Mouse (Mus musculus): ENCODE data around the gene Mgat4b.

DNA sequence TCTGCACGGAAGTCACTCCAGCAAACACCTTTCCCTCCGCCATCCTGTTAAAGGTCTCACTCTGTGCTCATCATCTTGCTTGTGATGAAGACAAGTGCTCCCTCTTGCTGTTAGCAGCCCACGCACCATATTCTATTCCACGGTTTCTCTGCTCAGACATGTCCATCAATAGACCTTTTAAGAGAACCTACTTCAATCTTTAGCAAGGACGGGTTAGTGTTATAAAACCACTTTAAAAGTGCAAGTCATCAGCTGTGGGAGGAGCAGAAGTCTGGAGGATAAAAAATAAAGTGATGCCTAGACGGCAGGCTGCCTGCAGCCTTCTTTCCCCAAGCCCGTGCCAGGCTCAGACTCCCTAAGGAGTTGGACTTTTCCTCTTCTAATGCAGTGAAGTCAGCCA, 45.9 kb downstream of the Mgat4b start:
- no peak for TF ChIP-seq E2F4 (IDR thresholded peaks at IDR 0.05; ENCODE audit: insufficient read depth)
- TF ChIP-seq MAX (IDR thresholded peaks at IDR 0.05; ENCODE audit: low read depth), result no peak
- no peak for TF ChIP-seq TCF12 (IDR thresholded peaks at IDR 0.05; ENCODE audit: insufficient read depth, poor library complexity, severe bottlenecking)
- TF ChIP-seq POLR2A (IDR thresholded peaks at IDR 0.05; ENCODE audit: insufficient read length, low read depth), result no peak
- TF ChIP-seq POLR2AphosphoS2 (IDR thresholded peaks at IDR 0.05; ENCODE audit: insufficient read length, low read depth), result no peak
- TF ChIP-seq CEBPB (IDR thresholded peaks at IDR 0.05; ENCODE audit: insufficient read depth, poor library complexity, severe bottlenecking), result no peak
- no peak for TF ChIP-seq USF1 (IDR thresholded peaks at IDR 0.05; ENCODE audit: low read depth)
- no peak for TF ChIP-seq MYOG (IDR thresholded peaks at IDR 0.05; ENCODE audit: control insufficient read depth in 1 of 3, insufficient read depth in 1 of 3, insufficient read length in 2 of 3, low read depth in 2 of 3)
